Mouse (Mus musculus) cerebellum, adult 2 months (tissue): ENCODE data around the gene Sh3d19. TPM values are rescaled to one million over a fixed set of nuclear protein-coding genes. Genes with fewer than 3 reads are reported as not detected.

ENCODE experiments used
- DNase-seq, 2 experiments: peaks; one replicate each; pipeline ENCODE4 v3.0.0; 2021
- H3K27ac ChIP-seq: fragments of 200-500 bp; 2 replicates; pipeline ENCODE4 v1.5.1; 2012; ENCODE audit warnings: low read length, control low read depth, inconsistent platforms; ENCODE audit not compliant: insufficient read depth
- H3K27me3 ChIP-seq: fragments of 200-500 bp; 2 replicates; pipeline ENCODE4 v1.6.1; 2012; ENCODE audit warnings: inconsistent platforms, mild to moderate bottlenecking, low read length, moderate library complexity; ENCODE audit not compliant: control insufficient read depth, insufficient read depth
- H3K4me1 ChIP-seq: fragments of 200-500 bp; 2 replicates; pipeline ENCODE4 v1.6.1; 2011; ENCODE audit warnings: low read length; ENCODE audit not compliant: control insufficient read depth, insufficient read depth
- H3K4me3 ChIP-seq: fragments of 200-500 bp; replicated peaks from 2 replicates; pipeline ENCODE3; 2011; ENCODE audit warnings: mild to moderate bottlenecking, low read depth, low read length, control low read depth; ENCODE audit not compliant: insufficient read depth
- CTCF ChIP-seq: fragments of 200-500 bp; IDR thresholded peaks from 2 replicates; pipeline ENCODE4 v1.5.1; 2011; ENCODE audit warnings: low read depth, mild to moderate bottlenecking, control low read depth, low read length, moderate library complexity, borderline replicate concordance; ENCODE audit not compliant: insufficient read depth
- POLR2A ChIP-seq: fragments of 200-500 bp; IDR thresholded peaks from 2 replicates; pipeline ENCODE4 v1.6.1; 2011; ENCODE audit warnings: low read length, control low read depth, borderline replicate concordance; ENCODE audit not compliant: insufficient read depth
- WGBS: fragments of 180-500 bp; shearing (Covaris S2); methylation state at CpG from one replicate; pipeline ENCODE4 v1.1.7; 2018; 5-methylcytosine and 5-hydroxymethylcytosine counted together
- polyA plus RNA-seq: library from polyadenylated mRNA; depleted of rRNA; stranded (reverse); fragments of >200 nt; gene quantifications from 2 replicates; pipeline ENCODE4 v1.2.3, GENCODE M21; 2012; rRNA removed

Gene Sh3d19
- polyA plus RNA-seq, 1 experiment: 14.5 TPM

DNA sequence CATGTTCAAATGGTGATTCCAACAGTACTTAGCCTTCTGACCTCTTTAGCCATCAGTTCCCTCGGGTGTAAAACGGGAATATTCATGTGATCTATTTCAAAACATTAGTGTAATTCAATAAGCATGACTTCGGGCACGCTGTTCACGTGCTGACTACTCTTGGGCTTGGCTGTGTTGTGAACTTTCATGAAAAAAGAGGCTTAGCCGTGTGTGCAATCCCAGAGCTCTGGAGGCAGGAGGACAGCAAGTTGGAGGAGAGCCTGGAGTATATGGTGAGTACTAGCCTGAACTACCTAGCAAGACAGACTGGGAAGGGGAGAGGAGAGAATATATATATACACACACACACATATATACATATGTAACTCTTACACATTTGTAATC lies 172.0 kb downstream of the Sh3d19 start:
- no peak for TF ChIP-seq CTCF
- no peak for TF ChIP-seq POLR2A
- Histone ChIP-seq H3K27me3 (no peaks in the 10 kb centered on the region), H3K4me1 (no peaks in the 10 kb centered on the region), H3K27ac (no peak overlapping the region), H3K4me3 (peak overlapping the region; percentile 86)
- DNase-seq: no peak
- 27% methylated on average over 6 of the region's 6 CpGs for WGBS

DNA sequence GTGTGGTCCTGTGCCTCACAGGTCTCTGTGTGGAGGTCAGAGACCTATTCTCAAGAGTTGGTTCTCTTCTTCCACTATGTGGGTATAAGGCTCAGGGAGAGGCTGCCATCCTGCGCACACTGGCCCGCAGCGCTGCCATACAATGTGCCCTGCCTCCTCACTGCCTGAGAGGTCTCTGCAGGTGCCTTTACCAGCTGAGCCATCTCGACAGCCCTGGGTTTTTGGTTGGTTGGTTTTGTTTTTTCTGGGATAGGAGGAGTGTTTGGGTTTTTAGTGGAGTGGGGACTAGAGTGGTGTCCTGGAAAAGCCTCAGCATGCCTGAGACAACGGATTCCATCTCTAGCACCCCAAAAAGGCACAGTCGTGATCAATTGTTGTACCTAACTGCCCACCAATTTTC lies 172.4 kb downstream of the Sh3d19 start:
- Histone ChIP-seq H3K27ac (no peak overlapping the region), H3K4me1 (no peaks in the 10 kb centered on the region), H3K4me3 (no peak overlapping the region), H3K27me3 (no peaks in the 10 kb centered on the region)
- WGBS: 84% methylated on average over 6 of the region's 6 CpGs
- DNase-seq: no peak
- no peak for TF ChIP-seq CTCF
- TF ChIP-seq POLR2A: no peak

DNA sequence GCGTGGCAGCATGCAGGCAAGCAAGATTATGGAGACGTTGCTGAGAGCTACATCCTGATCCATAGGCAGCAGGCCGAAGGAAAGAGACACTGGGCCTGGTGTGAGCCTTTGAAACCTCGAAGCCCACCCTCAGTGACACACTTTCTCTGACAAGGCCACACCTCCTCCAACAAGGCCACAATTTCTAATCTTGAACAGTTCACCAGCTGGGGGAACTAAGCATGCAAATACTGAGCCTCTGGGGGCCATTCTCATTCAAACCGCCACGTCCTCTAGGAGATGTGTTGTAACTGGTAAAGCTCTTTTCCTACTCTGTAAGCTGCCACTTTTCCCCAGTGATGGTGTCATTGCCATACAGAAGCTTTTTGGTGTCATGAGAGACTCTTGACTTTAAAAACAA lies 178.2 kb downstream of the Sh3d19 start:
- H3K27ac ChIP-seq: no peak overlapping the region
- H3K27me3 ChIP-seq: no peaks in the 10 kb centered on the region
- no peak for DNase-seq
- H3K4me3 ChIP-seq: no peak overlapping the region
- H3K4me1 ChIP-seq: no peaks in the 10 kb centered on the region
- WGBS: 61% methylated on average over 6 of the region's 6 CpGs
- TF ChIP-seq CTCF (no peak), POLR2A (no peak)

DNA sequence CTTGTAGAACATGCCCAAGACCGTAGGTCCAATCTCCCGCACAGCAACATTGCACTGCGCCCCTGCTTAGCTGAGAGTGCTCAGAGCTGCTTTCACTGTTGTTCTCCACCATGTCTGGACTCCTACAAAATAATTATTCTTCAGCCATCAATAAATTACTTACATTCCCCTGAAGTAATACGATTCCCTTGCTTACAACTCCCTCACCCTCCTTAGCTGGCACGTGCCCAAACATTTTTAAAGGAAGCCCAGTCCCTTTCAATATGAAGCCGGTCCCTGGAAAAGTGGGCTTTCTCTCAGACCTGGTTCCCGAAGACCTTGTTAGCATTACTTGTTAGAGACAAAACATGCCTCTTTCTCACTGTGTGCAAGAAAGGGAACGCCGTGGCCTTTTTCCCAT lies 178.6 kb downstream of the Sh3d19 start:
- H3K27me3 ChIP-seq: no peaks in the 10 kb centered on the region
- TF ChIP-seq POLR2A (no peak), CTCF (no peak)
- 74% methylated on average over 9 of the region's 9 CpGs for whole genome bisulfite sequencing
- H3K4me1 ChIP-seq: no peaks in the 10 kb centered on the region
- H3K4me3 ChIP-seq: no peak overlapping the region
- no peak overlapping the region for H3K27ac ChIP-seq
- no peak for DNase-seq

DNA sequence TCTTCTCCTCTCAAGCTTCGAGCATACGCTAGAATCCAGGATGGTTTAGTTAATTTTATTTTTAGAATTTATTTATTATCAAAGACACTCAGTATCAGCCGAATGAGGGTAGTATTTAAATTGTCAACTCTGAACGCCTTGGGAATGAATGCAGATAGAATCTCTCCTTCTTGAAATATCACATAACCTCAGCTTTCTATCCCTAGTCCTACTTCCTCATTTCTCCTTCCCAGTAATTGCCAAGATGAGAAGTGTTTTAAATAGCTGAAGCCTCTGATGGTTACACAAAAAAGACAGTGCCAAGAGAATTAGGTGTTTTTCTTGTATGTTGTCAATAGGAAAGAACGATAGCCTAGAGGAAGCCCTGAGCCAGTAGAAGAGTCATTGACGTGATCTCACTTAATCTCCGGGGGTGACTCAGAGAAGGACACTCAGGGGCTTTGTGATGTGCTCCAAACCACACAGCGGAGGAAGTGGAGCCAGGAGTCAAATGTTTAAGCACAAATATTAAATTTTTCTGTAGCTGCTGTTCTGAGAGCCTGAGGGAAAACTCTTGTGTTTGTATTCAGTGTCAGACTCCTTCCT lies 198.0 kb downstream of the Sh3d19 start:
- WGBS: 80% methylated on average over 8 of the region's 8 CpGs
- no peaks in the 10 kb centered on the region for H3K4me1 ChIP-seq
- TF ChIP-seq CTCF: no peak
- TF ChIP-seq POLR2A: no peak
- H3K27ac ChIP-seq: no peak overlapping the region
- no peaks in the 10 kb centered on the region for H3K27me3 ChIP-seq
- no peak for DNase-seq
- no peak overlapping the region for H3K4me3 ChIP-seq

DNA sequence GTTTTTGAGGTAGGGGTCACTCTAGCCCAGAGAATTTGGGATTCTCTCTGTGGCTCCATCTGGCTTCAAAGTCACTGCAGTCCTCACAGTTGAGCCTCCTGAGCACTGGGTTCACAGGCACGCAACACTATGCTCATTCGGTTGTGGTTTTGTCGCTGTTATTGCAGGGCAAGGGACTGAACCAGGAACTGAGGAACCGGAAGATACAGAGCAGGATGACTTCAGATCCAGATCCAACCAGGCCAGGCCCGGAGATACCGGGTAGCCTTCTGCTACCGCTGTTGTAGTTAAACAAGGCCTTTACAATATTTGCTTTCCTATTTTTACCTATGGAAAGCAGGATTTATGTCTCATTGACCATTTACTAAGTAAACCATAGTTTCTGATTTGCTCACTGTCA lies 208.8 kb downstream of the Sh3d19 start:
- WGBS: 91% methylated on average over 7 of the region's 7 CpGs
- no peaks in the 10 kb centered on the region for H3K27me3 ChIP-seq
- no peaks in the 10 kb centered on the region for H3K4me1 ChIP-seq
- no peak for TF ChIP-seq POLR2A
- TF ChIP-seq CTCF: no peak
- no peak overlapping the region for H3K27ac ChIP-seq
- H3K4me3 ChIP-seq: no peak overlapping the region
- DNase-seq: no peak

Other genes starting within 250 kb of the Sh3d19 start
- gene Fam160a1, start 153.8 kb upstream of the Sh3d19 start, polyA plus RNA-seq: 1.3 and 1.4 TPM in 2 replicates
- gene Glt28d2, start 83.6 kb upstream of the Sh3d19 start, polyA plus RNA-seq: 0.33 and 0.39 TPM in 2 replicates
- gene Gm37240, start 83.6 kb upstream of the Sh3d19 start, polyA plus RNA-seq: 0.77 and 1.0 TPM in 2 replicates
- not detected in 2 replicates for gene Prss48, start 31.4 kb downstream of the Sh3d19 start, polyA plus RNA-seq
- 581 and 638 TPM in 2 replicates for gene Rps3a1, start 171.6 kb downstream of the Sh3d19 start, polyA plus RNA-seq